Mouse (Mus musculus) liver, embryonic 11.5 days (tissue): ENCODE results near the gene Ubl3. TPM values are rescaled to one million over a fixed set of nuclear protein-coding genes. Genes with fewer than 3 reads are reported as not detected.

Source experiments
- ATAC-seq: fragments of 200-750 bp; cut with Nextera tagmentation; replicated peaks from 2 replicates; pipeline ENCODE4 v1.8.0; 2017; ENCODE audit warnings: moderate number of reproducible peaks, mild to moderate bottlenecking, moderate TSS enrichment, moderate library complexity; ENCODE audit not compliant: low FRiP score
- DNase-seq: peaks from one replicate; pipeline ENCODE4 v3.0.0-alpha.2; 2017; ENCODE audit warnings: low spot score
- H3K27ac ChIP-seq: fragments of 300-500 bp; sonication (generic); 2 replicates; pipeline ENCODE4 v1.5.1; 2014; ENCODE audit warnings: mild to moderate bottlenecking, low read depth, low read length, control low read depth
- H3K27me3 ChIP-seq: fragments of 300-500 bp; sonication (generic); replicated peaks from 2 replicates; pipeline ENCODE4 v1.6.1; 2014; ENCODE audit warnings: low read length, mixed read lengths; ENCODE audit not compliant: control insufficient read depth, insufficient read depth
- H3K36me3 ChIP-seq: fragments of 300-500 bp; sonication (generic); 2 replicates; pipeline ENCODE4 v1.6.1; 2014; ENCODE audit warnings: mild to moderate bottlenecking, low read length, moderate library complexity, mixed read lengths; ENCODE audit not compliant: control insufficient read depth, insufficient read depth
- H3K4me1 ChIP-seq: fragments of 300-500 bp; sonication (generic); replicated peaks from 2 replicates; pipeline ENCODE4 v1.6.1; 2014; ENCODE audit warnings: low read length, mixed read lengths; ENCODE audit not compliant: control insufficient read depth, insufficient read depth
- H3K4me2 ChIP-seq: fragments of 300-500 bp; sonication (generic); 2 replicates; pipeline ENCODE4 v1.6.1; 2014; ENCODE audit warnings: mild to moderate bottlenecking, control low read depth, moderate library complexity
- H3K4me3 ChIP-seq: fragments of 300-500 bp; sonication (generic); 2 replicates; pipeline ENCODE4 v1.5.1; 2014; ENCODE audit warnings: low read depth, low read length, control low read depth
- H3K9ac ChIP-seq: fragments of 300-500 bp; sonication (generic); 2 replicates; pipeline ENCODE4 v1.6.1; 2014; ENCODE audit warnings: low read depth, low read length, control low read depth
- H3K9me3 ChIP-seq: fragments of 300-500 bp; sonication (generic); 2 replicates; pipeline ENCODE4 v1.6.1; 2016; ENCODE audit warnings: low read length, inconsistent platforms, mixed read lengths; ENCODE audit not compliant: control insufficient read depth
- WGBS: fragments of 180-500 bp; shearing (Covaris S2); extraction: QIAGEN DNeasy Blood & Tissue Kit; methylation state at CpG from one replicate; pipeline ENCODE4 v1.1.7; 2014; 5-methylcytosine and 5-hydroxymethylcytosine counted together
- polyA plus RNA-seq: library from polyadenylated mRNA; unstranded; fragments of >200 nt; fragmentation: Nextera tagmentation; extraction: Ambion mirVana; gene quantifications from 2 replicates; pipeline ENCODE4 v1.2.1, GENCODE M21; 2014

The Ubl3 gene
- 40.1 and 43.1 TPM in 2 replicates for polyA plus RNA-seq

- H3K27ac ChIP-seq: peak within 1 kb of the TSS; percentile 95
- H3K9me3 ChIP-seq: no peaks in the 10 kb centered on the region
- peak; percentile 95 for DNase-seq
- peaks cover 3% of the 10 kb centered on the region; the same call in 1 of the 2 replicates for H3K27me3 ChIP-seq
- under 1% methylated on average over 91 of the region's 95 CpGs for WGBS
- H3K4me1 ChIP-seq: peaks cover 44% of the 10 kb centered on the region
- peak within 1 kb of the TSS; percentile 86 for H3K9ac ChIP-seq
- H3K4me2 ChIP-seq: peak within 1 kb of the TSS; percentile 98
- H3K36me3 ChIP-seq: no peaks in the 10 kb centered on the region
- ATAC-seq: peak; percentile 89
- peak within 1 kb of the TSS; percentile 84 for H3K4me3 ChIP-seq
These were observed at the start of gene Ubl3 for GRCm38 (mm10) chr5:148552187-148553071. Ubl3 (minus strand) TSS chr5:148552789.

GRCm38 (mm10) chr5:148598376-148598775, 45.8 kb upstream of the Ubl3 start:
- Histone ChIP-seq H3K4me3 (no peak overlapping the region), H3K9ac (no peak overlapping the region), H3K27ac (no peak overlapping the region), H3K9me3 (no peaks in the 10 kb centered on the region), H3K27me3 (no peaks in the 10 kb centered on the region), H3K36me3 (no peaks in the 10 kb centered on the region), H3K4me2 (no peak overlapping the region), H3K4me1 (no peaks in the 10 kb centered on the region)
- ATAC-seq (no peak), DNase-seq (no peak)
- WGBS: 74% methylated on average over 9 of the region's 9 CpGs

GRCm38 (mm10) chr5:148596086-148596753, 43.6 kb upstream of the Ubl3 start:
- Histone ChIP-seq H3K4me1 (no peaks in the 10 kb centered on the region), H3K27me3 (no peaks in the 10 kb centered on the region), H3K4me2 (no peak overlapping the region), H3K4me3 (no peak overlapping the region), H3K36me3 (no peaks in the 10 kb centered on the region), H3K9ac (no peak overlapping the region), H3K9me3 (no peaks in the 10 kb centered on the region), H3K27ac (no peak overlapping the region)
- WGBS: 70% methylated on average over 15 of the region's 15 CpGs
- DNase-seq (no peak), ATAC-seq (no peak)

GRCm38 (mm10) chr5:148595459-148595751, 42.8 kb upstream of the Ubl3 start:
- H3K27me3 ChIP-seq: no peaks in the 10 kb centered on the region
- H3K4me3 ChIP-seq: no peak overlapping the region
- no peak for ATAC-seq
- H3K9ac ChIP-seq: no peak overlapping the region
- no peaks in the 10 kb centered on the region for H3K36me3 ChIP-seq
- DNase-seq: no peak
- H3K27ac ChIP-seq: no peak overlapping the region
- WGBS: 73% methylated on average over 1 of the region's 1 CpGs
- no peaks in the 10 kb centered on the region for H3K9me3 ChIP-seq
- no peaks in the 10 kb centered on the region for H3K4me1 ChIP-seq
- H3K4me2 ChIP-seq: no peak overlapping the region

GRCm38 (mm10) chr5:148594693-148595458, 42.3 kb upstream of the Ubl3 start:
- DNase-seq: no peak
- no peak overlapping the region for H3K4me3 ChIP-seq
- H3K9ac ChIP-seq: no peak overlapping the region
- H3K36me3 ChIP-seq: no peaks in the 10 kb centered on the region
- no peaks in the 10 kb centered on the region for H3K4me1 ChIP-seq
- 79% methylated on average over 3 of the region's 3 CpGs for WGBS
- no peaks in the 10 kb centered on the region for H3K9me3 ChIP-seq
- no peak for ATAC-seq
- no peak overlapping the region for H3K27ac ChIP-seq
- H3K4me2 ChIP-seq: no peak overlapping the region
- H3K27me3 ChIP-seq: no peaks in the 10 kb centered on the region

GRCm38 (mm10) chr5:148593607-148594006, 41.0 kb upstream of the Ubl3 start:
- Histone ChIP-seq H3K4me2 (no peak overlapping the region), H3K27ac (no peak overlapping the region), H3K4me1 (no peaks in the 10 kb centered on the region), H3K9me3 (no peaks in the 10 kb centered on the region), H3K36me3 (no peaks in the 10 kb centered on the region), H3K9ac (no peak overlapping the region), H3K4me3 (no peak overlapping the region), H3K27me3 (no peaks in the 10 kb centered on the region)
- ATAC-seq (no peak), DNase-seq (no peak)
- WGBS: 65% methylated on average over 4 of the region's 4 CpGs

GRCm38 (mm10) chr5:148591448-148591862, 38.9 kb upstream of the Ubl3 start:
- H3K4me3 ChIP-seq: no peak overlapping the region
- no peaks in the 10 kb centered on the region for H3K36me3 ChIP-seq
- no peaks in the 10 kb centered on the region for H3K4me1 ChIP-seq
- H3K9me3 ChIP-seq: no peaks in the 10 kb centered on the region
- no peaks in the 10 kb centered on the region for H3K27me3 ChIP-seq
- H3K27ac ChIP-seq: no peak overlapping the region
- no peak for ATAC-seq
- no peak for DNase-seq
- 65% methylated on average over 7 of the region's 7 CpGs for WGBS
- no peak overlapping the region for H3K4me2 ChIP-seq
- H3K9ac ChIP-seq: no peak overlapping the region

- no peak overlapping the region for H3K9ac ChIP-seq
- H3K4me3 ChIP-seq: no peak overlapping the region
- H3K27ac ChIP-seq: no peak overlapping the region
- H3K4me2 ChIP-seq: no peak overlapping the region
- DNase-seq: no peak
- no peaks in the 10 kb centered on the region for H3K9me3 ChIP-seq
- H3K27me3 ChIP-seq: no peaks in the 10 kb centered on the region
- 68% methylated on average over 19 of the region's 20 CpGs for WGBS
- no peak for ATAC-seq
- no peaks in the 10 kb centered on the region for H3K36me3 ChIP-seq
- no peaks in the 10 kb centered on the region for H3K4me1 ChIP-seq
These were observed 38.2 kb upstream of the Ubl3 start for GRCm38 (mm10) chr5:148590603-148591447.
